Mouse (Mus musculus): ENCODE measurements at regions not wholly inside any gene's neighbourhood (a gene's known extent, or its start where the extent isn't known, plus 50 kb on each side); places are given as distances from the start of the nearest gene placed in this dataset.

- TF ChIP-seq CTCF (IDR thresholded peaks at IDR 0.05; ENCODE audit: insufficient read depth, low read length) (no peak), POLR2A (IDR thresholded peaks at IDR 0.05; ENCODE audit: borderline replicate concordance, extremely low read depth, low read depth, low read length) (no peak)
Observed at GRCm38 (mm10) chr17:87202490-87202889, 63.2 kb downstream of the Mcfd2 start.
